Mouse (Mus musculus) embryonic fibroblast, embryonic 13.5 days (primary cell): ENCODE results near the gene Unc5c. TPM values are rescaled to one million over a fixed set of nuclear protein-coding genes. Genes with fewer than 3 reads are reported as not detected.

Source experiments
- H3K27ac ChIP-seq: 2 replicates; pipeline ENCODE4 v1.5.1; 2012; ENCODE audit warnings: low read length, control low read depth, inconsistent platforms; ENCODE audit not compliant: insufficient read depth
- H3K4me1 ChIP-seq: 2 replicates; pipeline ENCODE4 v1.6.1; 2011; ENCODE audit warnings: low read length; ENCODE audit not compliant: control insufficient read depth, insufficient read depth
- H3K4me3 ChIP-seq: 2 replicates; pipeline ENCODE4 v1.5.1; 2011; ENCODE audit warnings: mild to moderate bottlenecking, control low read depth, low read length; ENCODE audit not compliant: insufficient read depth
- CTCF ChIP-seq: IDR thresholded peaks from 2 replicates; pipeline ENCODE4 v1.5.1; 2011; ENCODE audit warnings: mild to moderate bottlenecking, control low read depth, low read length, moderate library complexity, borderline replicate concordance; ENCODE audit not compliant: insufficient read depth
- POLR2A ChIP-seq: IDR thresholded peaks from 2 replicates; pipeline ENCODE4 v1.6.1; 2011; ENCODE audit warnings: low read depth, mild to moderate bottlenecking, control low read depth, low read length, moderate library complexity
- polyA plus RNA-seq: library from polyadenylated mRNA; stranded (reverse); fragments of >200 nt; gene quantifications from 2 replicates; pipeline ENCODE4 v1.2.4, GENCODE M21; 2011; ENCODE audit warnings: low read depth; ENCODE audit not compliant: missing spikeins, insufficient read length

Gene Unc5c
- polyA plus RNA-seq, 1 experiment: 23.8 TPM

- Histone ChIP-seq H3K4me1 (no peaks in the 10 kb centered on the region), H3K27ac (no peak overlapping the region), H3K4me3 (no peak overlapping the region)
- no peak for TF ChIP-seq CTCF
- TF ChIP-seq POLR2A: no peak
These were observed 162.6 kb downstream of the Unc5c start for GRCm38 (mm10) chr3:141627639-141627977.

GRCm38 (mm10) chr3:141629431-141629830 lies 164.4 kb downstream of the Unc5c start:
- TF ChIP-seq POLR2A (no peak), CTCF (no peak)
- H3K4me3 ChIP-seq: no peak overlapping the region
- H3K27ac ChIP-seq: no peak overlapping the region
- no peaks in the 10 kb centered on the region for H3K4me1 ChIP-seq

DNA sequence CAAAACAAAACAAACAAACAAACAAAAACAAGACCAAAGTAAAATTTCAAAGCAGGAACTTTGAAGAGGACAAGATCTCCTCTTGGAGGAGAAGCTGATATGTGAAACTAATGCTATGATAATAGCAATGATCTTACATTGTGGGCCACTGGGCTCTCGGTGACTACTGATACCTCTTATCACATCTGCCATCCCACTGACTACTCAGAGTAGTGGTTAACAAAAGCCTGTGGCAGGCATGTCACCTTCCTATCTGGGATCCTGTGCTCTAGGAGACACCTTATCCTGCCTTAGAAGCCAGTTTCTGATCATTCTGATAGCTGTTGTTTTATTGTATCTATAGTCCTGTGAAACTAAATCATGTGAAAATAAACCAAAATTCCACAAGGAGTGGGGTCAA lies 172.9 kb downstream of the Unc5c start:
- TF ChIP-seq CTCF (no peak), POLR2A (no peak)

GRCm38 (mm10) chr3:141644264-141644663 lies 179.2 kb downstream of the Unc5c start:
- no peak overlapping the region for H3K27ac ChIP-seq
- no peak overlapping the region for H3K4me3 ChIP-seq
- H3K4me1 ChIP-seq: no peaks in the 10 kb centered on the region
- TF ChIP-seq CTCF (no peak), POLR2A (no peak)

More for the DNA sequence above, 172.9 kb downstream of the Unc5c start:
- H3K27ac ChIP-seq: no peak overlapping the region
- no peak overlapping the region for H3K4me3 ChIP-seq
- no peaks in the 10 kb centered on the region for H3K4me1 ChIP-seq

DNA sequence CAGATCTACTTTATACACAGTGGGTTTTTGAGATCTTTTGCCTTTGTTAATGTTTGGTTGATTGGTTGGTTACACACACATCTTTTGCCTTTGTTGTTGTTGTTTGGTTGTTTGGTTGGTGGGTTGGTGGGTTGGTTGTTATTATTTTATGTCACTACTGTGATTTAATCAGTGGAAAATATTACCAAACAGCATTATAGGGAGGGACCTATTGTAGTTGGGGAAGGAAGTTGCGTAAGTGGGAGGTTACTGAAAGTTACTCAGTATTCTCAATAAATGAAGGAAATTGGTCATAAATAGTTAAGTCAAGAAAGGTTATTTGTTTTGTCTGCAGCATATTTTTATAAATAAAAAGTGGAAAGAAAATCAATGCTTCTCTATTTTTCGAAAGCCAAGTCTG lies 181.6 kb downstream of the Unc5c start:
- H3K27ac ChIP-seq: no peak overlapping the region
- H3K4me3 ChIP-seq: no peak overlapping the region
- H3K4me1 ChIP-seq: no peaks in the 10 kb centered on the region
- no peak for TF ChIP-seq POLR2A
- TF ChIP-seq CTCF: no peak

GRCm38 (mm10) chr3:141650658-141651057 lies 185.6 kb downstream of the Unc5c start:
- Histone ChIP-seq H3K4me3 (no peak overlapping the region), H3K27ac (no peak overlapping the region), H3K4me1 (no peaks in the 10 kb centered on the region)
- TF ChIP-seq POLR2A: no peak
- TF ChIP-seq CTCF: no peak

DNA sequence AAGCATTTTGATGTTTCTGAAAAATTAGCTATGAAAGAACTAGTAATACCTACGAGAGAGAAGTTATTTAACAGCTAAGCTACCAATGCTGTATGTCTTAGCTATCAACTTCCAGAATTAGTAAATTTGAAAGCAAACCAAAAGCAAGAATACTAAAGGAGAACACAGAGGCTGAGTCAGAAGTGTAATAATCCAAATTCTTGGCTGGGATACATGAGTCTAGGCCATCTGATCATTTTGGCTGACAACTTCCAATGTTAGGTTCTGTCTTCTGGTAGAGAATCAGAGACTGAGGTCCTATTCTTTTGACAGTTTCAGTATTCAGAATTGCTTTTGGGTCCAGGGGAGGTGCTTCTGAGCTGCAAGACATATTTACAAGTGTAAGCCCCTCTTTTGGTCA lies 188.9 kb downstream of the Unc5c start:
- TF ChIP-seq CTCF (no peak), POLR2A (no peak)
- H3K4me3 ChIP-seq: no peak overlapping the region
- H3K27ac ChIP-seq: no peak overlapping the region
- no peaks in the 10 kb centered on the region for H3K4me1 ChIP-seq

DNA sequence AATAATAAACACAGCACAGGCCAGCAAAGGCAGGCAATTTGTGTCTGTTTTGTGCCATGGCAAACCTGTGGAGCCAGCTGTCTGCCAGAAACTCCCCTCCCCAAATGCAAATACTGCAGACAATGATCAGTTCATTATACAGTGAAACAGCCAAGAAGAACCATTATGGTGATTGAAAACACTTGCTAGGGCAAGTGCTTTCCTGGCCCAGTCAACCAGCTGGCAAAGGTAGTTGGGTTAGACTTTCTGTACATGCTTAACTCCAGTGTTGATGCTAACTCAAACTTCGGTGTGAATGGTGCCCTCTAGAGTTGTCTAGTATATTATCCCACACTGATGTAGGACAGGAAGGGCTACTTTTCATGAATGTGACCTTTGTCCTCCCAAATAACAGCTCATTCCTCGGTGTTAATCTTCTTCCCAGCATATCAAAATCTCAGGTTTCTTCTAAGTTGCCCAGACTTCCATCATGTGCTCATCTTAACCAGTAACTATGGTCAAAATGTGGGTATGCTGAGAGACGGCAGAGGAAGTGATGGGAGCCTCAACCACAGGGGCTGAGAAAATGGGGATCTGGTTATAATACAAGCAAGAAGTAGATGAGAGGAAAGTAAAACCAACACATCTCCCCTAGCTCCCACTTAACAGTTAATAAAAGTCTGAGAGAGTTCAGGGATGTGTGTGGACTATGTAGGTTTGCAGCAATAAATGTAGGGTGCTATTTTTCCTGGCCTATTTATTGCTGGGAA lies 194.2 kb downstream of the Unc5c start:
- no peak overlapping the region for H3K27ac ChIP-seq
- no peaks in the 10 kb centered on the region for H3K4me1 ChIP-seq
- TF ChIP-seq CTCF: no peak
- no peak for TF ChIP-seq POLR2A
- no peak overlapping the region for H3K4me3 ChIP-seq

- TF ChIP-seq CTCF (no peak), POLR2A (no peak)
- H3K27ac ChIP-seq: no peak overlapping the region
- H3K4me3 ChIP-seq: no peak overlapping the region
- no peaks in the 10 kb centered on the region for H3K4me1 ChIP-seq
These were observed 195.3 kb downstream of the Unc5c start for GRCm38 (mm10) chr3:141660065-141661062.

- Histone ChIP-seq H3K4me1 (peaks cover 4% of the 10 kb centered on the region; the same call in 1 of the 2 replicates), H3K4me3 (no peak overlapping the region), H3K27ac (no peak overlapping the region)
- TF ChIP-seq CTCF: no peak
- TF ChIP-seq POLR2A: no peak
These were observed 224.1 kb downstream of the Unc5c start for GRCm38 (mm10) chr3:141689113-141689512.
